Mouse (Mus musculus) right cerebral cortex, postnatal 25 days (tissue): ENCODE results near the gene Filip1l.
"Not testable (repeated sequence)": the region's sequence is repeated elsewhere in the genome, so short reads cannot be mapped to it uniquely, and the experiment has no call there.

Experiments used
- DNase-seq: peaks from one replicate; pipeline ENCODE4 v3.0.0; 2022

Gene Filip1l

GRCm38 (mm10) chr16:57356454-57356853 lies 3.6 kb downstream of the Filip1l start:
- DNase-seq, result no peak

GRCm38 (mm10) chr16:57357011-57357410 lies 4.1 kb downstream of the Filip1l start:
- no peak for DNase-seq

- peak; percentile 27 for DNase-seq
These were observed 6.4 kb downstream of the Filip1l start for GRCm38 (mm10) chr16:57359251-57359650.

- no peak for DNase-seq
These were observed 7.9 kb downstream of the Filip1l start for GRCm38 (mm10) chr16:57360785-57361184.

- peak; percentile 56 for DNase-seq
These were observed 9.9 kb downstream of the Filip1l start for GRCm38 (mm10) chr16:57362679-57363401.

GRCm38 (mm10) chr16:57364498-57364897 lies 11.6 kb downstream of the Filip1l start:
- DNase-seq, result no peak

GRCm38 (mm10) chr16:57366141-57366540 lies 13.2 kb downstream of the Filip1l start:
- DNase-seq, result no peak

- DNase-seq, result no peak
These were observed 14.2 kb downstream of the Filip1l start for GRCm38 (mm10) chr16:57366941-57367694.

- no peak for DNase-seq
These were observed 17.1 kb downstream of the Filip1l start for GRCm38 (mm10) chr16:57369846-57370496.

GRCm38 (mm10) chr16:57372156-57372555 lies 19.3 kb downstream of the Filip1l start:
- no peak for DNase-seq

- DNase-seq, result no peak
These were observed 22.4 kb downstream of the Filip1l start for GRCm38 (mm10) chr16:57375248-57375837.

GRCm38 (mm10) chr16:57378631-57379330 lies 25.9 kb downstream of the Filip1l start:
- no peak for DNase-seq

GRCm38 (mm10) chr16:57383266-57383971 lies 30.5 kb downstream of the Filip1l start:
- DNase-seq, result no peak

- DNase-seq, result no peak
These were observed 31.4 kb downstream of the Filip1l start for GRCm38 (mm10) chr16:57384274-57384673.

- peak; percentile 69 for DNase-seq
These were observed 36.8 kb downstream of the Filip1l start for GRCm38 (mm10) chr16:57389566-57390251.

- DNase-seq, result not testable (repeated sequence)
These were observed 38.3 kb downstream of the Filip1l start for GRCm38 (mm10) chr16:57391171-57391570.

GRCm38 (mm10) chr16:57392461-57392860 lies 39.6 kb downstream of the Filip1l start:
- no peak for DNase-seq

- peak; percentile 14 for DNase-seq
These were observed 40.3 kb downstream of the Filip1l start for GRCm38 (mm10) chr16:57393161-57393560.

- DNase-seq, result no peak
These were observed 43.4 kb downstream of the Filip1l start for GRCm38 (mm10) chr16:57396249-57396648.

GRCm38 (mm10) chr16:57397845-57398244 lies 45.0 kb downstream of the Filip1l start:
- DNase-seq, result no peak
